Mouse (Mus musculus) stomach, embryonic 16.5 days (tissue): ENCODE measurements at regions not wholly inside any gene's neighbourhood (a gene's known extent, or its start where the extent isn't known, plus 50 kb on each side); places are given as distances from the start of the nearest gene placed in this dataset.

Source experiments
- ATAC-seq: fragments of 200-750 bp; cut with Nextera tagmentation; 2 replicates; pipeline ENCODE4 v1.8.0; 2017; ENCODE audit warnings: moderate number of reproducible peaks, moderate TSS enrichment; ENCODE audit not compliant: insufficient read depth, low FRiP score
- H3K27ac ChIP-seq: fragments of 300-500 bp; sonication (generic); 2 replicates; pipeline ENCODE4 v1.5.1; 2014; ENCODE audit warnings: low read length
- H3K27me3 ChIP-seq: fragments of 300-500 bp; sonication (generic); 2 replicates; pipeline ENCODE4 v1.6.1; 2014; ENCODE audit warnings: low read length, control low read depth, mixed read lengths; ENCODE audit not compliant: control insufficient read depth, insufficient read depth
- H3K36me3 ChIP-seq: fragments of 300-500 bp; sonication (generic); 2 replicates; pipeline ENCODE4 v1.6.1; 2014; ENCODE audit warnings: low read length; ENCODE audit not compliant: control insufficient read depth, insufficient read depth
- H3K4me1 ChIP-seq: fragments of 300-500 bp; sonication (generic); 2 replicates; pipeline ENCODE4 v1.6.1; 2014; ENCODE audit warnings: low read length, control low read depth, mixed read lengths; ENCODE audit not compliant: control insufficient read depth, insufficient read depth
- H3K4me2 ChIP-seq: fragments of 300-500 bp; sonication (generic); 2 replicates; pipeline ENCODE4 v1.6.1; 2014; ENCODE audit warnings: low read depth, low read length, mixed read lengths
- H3K4me3 ChIP-seq: fragments of 300-500 bp; sonication (generic); replicated peaks from 2 replicates; pipeline ENCODE4 v1.5.1; 2014; ENCODE audit warnings: mild to moderate bottlenecking, low read length
- H3K9ac ChIP-seq: fragments of 300-500 bp; sonication (generic); 2 replicates; pipeline ENCODE4 v1.6.1; 2014; ENCODE audit warnings: low read length
- H3K9me3 ChIP-seq: fragments of 300-500 bp; sonication (generic); replicated peaks from 2 replicates; pipeline ENCODE4 v1.6.1; 2016; ENCODE audit warnings: low read length, control low read depth; ENCODE audit not compliant: control insufficient read depth
- WGBS: fragments of 180-500 bp; shearing (Covaris S2); extraction: QIAGEN DNeasy Blood & Tissue Kit; methylation state at CpG from one replicate; pipeline ENCODE4 v1.1.7; 2014; 5-methylcytosine and 5-hydroxymethylcytosine counted together

GRCm38 (mm10) chr17:89592826-89593225, 317.4 kb downstream of the Gm10184 start:
- Histone ChIP-seq H3K4me2 (no peak overlapping the region), H3K4me3 (no peak overlapping the region), H3K9me3 (no peaks in the 10 kb centered on the region), H3K9ac (no peak overlapping the region), H3K27ac (no peak overlapping the region), H3K27me3 (no peaks in the 10 kb centered on the region), H3K4me1 (no peaks in the 10 kb centered on the region), H3K36me3 (no peaks in the 10 kb centered on the region)
- no peak for ATAC-seq
- WGBS: 73% methylated on average over 3 of the region's 3 CpGs

GRCm38 (mm10) chr17:89559506-89559905, 350.7 kb downstream of the Gm10184 start:
- no peak overlapping the region for H3K4me2 ChIP-seq
- peak; percentile 44; the same call in 1 of the 2 replicates for ATAC-seq

GRCm38 (mm10) chr17:89554754-89555153, 354.3 kb upstream of the Fshr start:
- WGBS: 80% methylated on average over 1 of the region's 1 CpGs
- H3K36me3 ChIP-seq: no peaks in the 10 kb centered on the region
- H3K27ac ChIP-seq: no peak overlapping the region
- ATAC-seq: no peak
- H3K27me3 ChIP-seq: no peaks in the 10 kb centered on the region
- no peak overlapping the region for H3K9ac ChIP-seq
- H3K4me2 ChIP-seq: no peak overlapping the region
- no peak overlapping the region for H3K4me3 ChIP-seq
- no peaks in the 10 kb centered on the region for H3K4me1 ChIP-seq
- H3K9me3 ChIP-seq: no peaks in the 10 kb centered on the region

More at GRCm38 (mm10) chr17:89559506-89559905, 350.7 kb downstream of the Gm10184 start:
- Histone ChIP-seq H3K27ac (no peak overlapping the region), H3K9me3 (no peaks in the 10 kb centered on the region), H3K36me3 (no peaks in the 10 kb centered on the region), H3K9ac (no peak overlapping the region), H3K27me3 (no peaks in the 10 kb centered on the region), H3K4me1 (no peaks in the 10 kb centered on the region), H3K4me3 (no peak overlapping the region)

- Histone ChIP-seq H3K27me3 (no peaks in the 10 kb centered on the region), H3K4me1 (no peaks in the 10 kb centered on the region), H3K4me2 (no peak overlapping the region), H3K27ac (no peak overlapping the region), H3K9ac (no peak overlapping the region), H3K9me3 (no peaks in the 10 kb centered on the region), H3K4me3 (no peak overlapping the region), H3K36me3 (no peaks in the 10 kb centered on the region)
- WGBS: 45% methylated on average over 3 of the region's 3 CpGs
- no peak for ATAC-seq
Measured at GRCm38 (mm10) chr17:89553597-89553996, 353.1 kb upstream of the Fshr start.

- H3K27ac ChIP-seq: no peak overlapping the region
- H3K4me1 ChIP-seq: no peaks in the 10 kb centered on the region
- no peak overlapping the region for H3K4me3 ChIP-seq
- 65% methylated on average over 3 of the region's 3 CpGs for WGBS
- H3K4me2 ChIP-seq: no peak overlapping the region
- H3K36me3 ChIP-seq: no peaks in the 10 kb centered on the region
- H3K9ac ChIP-seq: no peak overlapping the region
- no peak for ATAC-seq
- H3K27me3 ChIP-seq: no peaks in the 10 kb centered on the region
- no peaks in the 10 kb centered on the region for H3K9me3 ChIP-seq
Measured at GRCm38 (mm10) chr17:89550758-89551157, 350.3 kb upstream of the Fshr start.

GRCm38 (mm10) chr17:89521912-89522311, 321.4 kb upstream of the Fshr start:
- H3K9me3 ChIP-seq: no peaks in the 10 kb centered on the region
- WGBS: 85% methylated on average over 4 of the region's 4 CpGs
- no peaks in the 10 kb centered on the region for H3K27me3 ChIP-seq
- no peak overlapping the region for H3K4me3 ChIP-seq
- H3K9ac ChIP-seq: no peak overlapping the region
- no peaks in the 10 kb centered on the region for H3K36me3 ChIP-seq
- no peak for ATAC-seq
- H3K4me2 ChIP-seq: no peak overlapping the region
- H3K4me1 ChIP-seq: no peaks in the 10 kb centered on the region
- no peak overlapping the region for H3K27ac ChIP-seq

- 77% methylated on average over 2 of the region's 2 CpGs for WGBS
Measured at GRCm38 (mm10) chr17:89519413-89519812, 318.9 kb upstream of the Fshr start.

GRCm38 (mm10) chr17:89505288-89505687, 304.8 kb upstream of the Fshr start:
- no peak for ATAC-seq
- H3K27ac ChIP-seq: no peak overlapping the region
- no peak overlapping the region for H3K4me2 ChIP-seq
- 88% methylated on average over 3 of the region's 3 CpGs for WGBS
- H3K4me1 ChIP-seq: no peaks in the 10 kb centered on the region
- no peaks in the 10 kb centered on the region for H3K27me3 ChIP-seq
- no peak overlapping the region for H3K4me3 ChIP-seq
- no peaks in the 10 kb centered on the region for H3K36me3 ChIP-seq
- no peak overlapping the region for H3K9ac ChIP-seq
- H3K9me3 ChIP-seq: no peaks in the 10 kb centered on the region

More at GRCm38 (mm10) chr17:89519413-89519812, 318.9 kb upstream of the Fshr start:
- Histone ChIP-seq H3K36me3 (no peaks in the 10 kb centered on the region), H3K9me3 (no peaks in the 10 kb centered on the region), H3K4me1 (no peaks in the 10 kb centered on the region), H3K4me2 (no peak overlapping the region), H3K4me3 (no peak overlapping the region), H3K9ac (no peak overlapping the region), H3K27me3 (no peaks in the 10 kb centered on the region), H3K27ac (no peak overlapping the region)
- ATAC-seq: no peak

- H3K4me1 ChIP-seq: no peaks in the 10 kb centered on the region
- WGBS: 63% methylated on average over 2 of the region's 2 CpGs
- no peak; the same call in 1 of the 2 replicates for ATAC-seq
Measured at GRCm38 (mm10) chr17:89493547-89493946, 293.1 kb upstream of the Fshr start.

GRCm38 (mm10) chr17:89466486-89466885, 266.0 kb upstream of the Fshr start:
- Histone ChIP-seq H3K27me3 (no peaks in the 10 kb centered on the region), H3K4me1 (no peaks in the 10 kb centered on the region), H3K4me2 (no peak overlapping the region), H3K4me3 (no peak overlapping the region), H3K36me3 (no peaks in the 10 kb centered on the region), H3K9me3 (no peaks in the 10 kb centered on the region), H3K27ac (no peak overlapping the region), H3K9ac (no peak overlapping the region)
- no peak for ATAC-seq
- 94% methylated on average over 1 of the region's 1 CpGs for WGBS

More at GRCm38 (mm10) chr17:89493547-89493946, 293.1 kb upstream of the Fshr start:
- Histone ChIP-seq H3K27me3 (no peaks in the 10 kb centered on the region), H3K36me3 (no peaks in the 10 kb centered on the region), H3K27ac (no peak overlapping the region), H3K4me2 (no peak overlapping the region), H3K9me3 (no peaks in the 10 kb centered on the region), H3K4me3 (no peak overlapping the region), H3K9ac (no peak overlapping the region)
